Mouse (Mus musculus): ENCODE results near the gene Cd40lg.

DNA sequence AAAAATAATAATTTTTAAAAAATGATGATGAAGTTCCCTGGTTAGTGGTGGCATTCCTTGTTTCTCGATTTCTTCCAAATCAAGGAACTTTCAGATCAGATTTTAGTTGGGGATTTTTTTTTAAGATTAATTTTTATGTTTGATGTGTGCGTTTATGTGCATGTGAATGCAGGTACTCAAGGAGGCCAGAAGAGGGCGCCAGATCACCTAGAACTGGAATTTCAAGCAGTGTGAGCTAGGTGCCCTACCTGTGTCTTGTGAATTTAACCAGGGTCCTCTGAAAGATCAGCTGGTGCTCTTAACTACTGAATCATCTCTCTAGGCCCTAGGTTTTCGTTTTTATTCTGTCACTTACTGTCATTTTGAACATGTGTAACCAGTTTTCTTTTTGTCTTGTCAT is 24.0 kb downstream of the Cd40lg start:
- no peak for TF ChIP-seq CTCF (IDR thresholded peaks at IDR 0.05; ENCODE audit: control insufficient read depth, insufficient read depth, insufficient read length)
- no peak for TF ChIP-seq MYOG (IDR thresholded peaks at IDR 0.05; ENCODE audit: control insufficient read depth, extremely low read depth, insufficient read length)
- TF ChIP-seq USF1 (IDR thresholded peaks at IDR 0.05; ENCODE audit: low read depth), result no peak
- TF ChIP-seq MYOD1 (IDR thresholded peaks at IDR 0.05; ENCODE audit: control insufficient read depth, insufficient read length, low read depth), result no peak
- no peak for TF ChIP-seq MAX (IDR thresholded peaks at IDR 0.05)
- no peak for TF ChIP-seq CEBPB (IDR thresholded peaks at IDR 0.05; ENCODE audit: low read depth)
- no peak for TF ChIP-seq FOSL1 (IDR thresholded peaks at IDR 0.05; ENCODE audit: insufficient read depth, low read length, poor library complexity, severe bottlenecking)
